Mouse (Mus musculus): ENCODE measurements around the gene Ralgps1. TPM values are rescaled to one million over a fixed set of nuclear protein-coding genes. Genes with fewer than 3 reads are reported as not detected.

The Ralgps1 gene
- total and polyA plus RNA-seq, 3 experiments: 0.62 to 2.1 (median 1.5) TPM

DNA sequence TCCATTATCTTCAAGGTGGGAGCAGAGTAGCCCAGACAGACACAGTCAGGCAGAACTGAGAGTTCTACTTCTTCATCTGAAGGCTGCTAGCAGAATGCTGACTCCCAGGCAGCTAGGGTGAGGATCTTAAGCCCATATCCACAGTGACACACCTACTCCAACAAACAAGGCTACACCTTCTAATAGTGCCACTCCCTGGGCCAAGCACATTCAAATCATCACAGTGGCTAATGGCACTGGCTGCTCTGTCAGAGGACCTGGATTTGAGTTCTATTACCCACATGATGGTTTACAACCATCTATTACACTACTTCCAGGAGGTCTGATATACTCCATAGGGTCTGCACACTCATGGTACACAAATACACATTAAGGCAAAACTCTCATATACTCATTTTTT, 21.7 kb upstream of the Ralgps1 start:
- Histone ChIP-seq H3K4me2 (ENCODE audit: insufficient read depth, low read depth, poor library complexity, severe bottlenecking) (no peak overlapping the region), H3K79me2 (replicated peaks; ENCODE audit: control insufficient read depth, extremely low read depth, insufficient read depth, poor library complexity, severe bottlenecking) (no peaks in the 10 kb centered on the region), H3K27ac (ENCODE audit: insufficient read depth, low read depth) (no peak overlapping the region), H3K9me3 (replicated peaks; ENCODE audit: low read length) (no peaks in the 10 kb centered on the region), H3K27me3 (replicated peaks) (no peaks in the 10 kb centered on the region), H3K4me1 (ENCODE audit: control insufficient read depth in 1 of 2, insufficient read depth in 2 of 2) (peaks cover 4 to 7% of the 10 kb centered on the region in 2 experiments; a peak in 1 of 4 replicates), H3K9ac (ENCODE audit: insufficient read depth, low read depth) (no peak overlapping the region), H3K4me3 (replicated peaks in 1 of 3; ENCODE audit: low read depth in 2 of 3, low read length in 2 of 3, poor library complexity in 1 of 3) (no peak overlapping the region), H3K36me3 (replicated peaks in 1 of 2; ENCODE audit: control insufficient read depth in 1 of 2, insufficient read depth in 1 of 2, low read length in 1 of 2) (no peaks in the 10 kb centered on the region)
- no peak for DNase-seq (ENCODE audit: extremely low read depth)
- in situ Hi-C loops (cut with MboI; ENCODE audit: low pct_ligation_motif_present, low pct_unique_long_range_greater_than_20kb, low sequenced_read_pairs) (no loop called here), dilution Hi-C loops (cut with MboI; ENCODE audit: extremely low pct_ligation_motif_present, extremely low pct_unique_long_range_greater_than_20kb, low sequenced_read_pairs) (no loop called here)
- TF ChIP-seq CHD1 (IDR thresholded peaks at IDR 0.05; ENCODE audit: low read depth, low read length) (no peak), MYC (IDR thresholded peaks at IDR 0.05; ENCODE audit: low read depth, low read length) (no peak), CTCF (conservative IDR thresholded peaks at IDR 0.05 in 1 of 2, IDR thresholded peaks at IDR 0.05 in 1 of 2; ENCODE audit: low read depth in 2 of 2, low read length in 2 of 2) (no peak), E2F4 (IDR thresholded peaks at IDR 0.05; ENCODE audit: insufficient replicate concordance, low read depth, low read length) (no peak), EP300 (IDR thresholded peaks at IDR 0.05; ENCODE audit: low read length) (no peak), SMC3 (IDR thresholded peaks at IDR 0.05; ENCODE audit: low read depth, low read length) (no peak), TCF12 (IDR thresholded peaks at IDR 0.05; ENCODE audit: low read depth, low read length) (no peak), ETS1 (conservative IDR thresholded peaks at IDR 0.05; ENCODE audit: low read depth, low read length) (no peak), JUN (IDR thresholded peaks at IDR 0.05; ENCODE audit: insufficient read depth, low read depth, low read length) (no peak), ZC3H11A (IDR thresholded peaks at IDR 0.05; ENCODE audit: low read depth, low read length) (no peak), MAZ (IDR thresholded peaks at IDR 0.05; ENCODE audit: low read depth, low read length) (no peak), ZMIZ1 (IDR thresholded peaks at IDR 0.05; ENCODE audit: low read depth, low read length) (no peak), POLR2AphosphoS2 (IDR thresholded peaks at IDR 0.05; ENCODE audit: low read depth, low read length) (no peak), NRF1 (IDR thresholded peaks at IDR 0.05; ENCODE audit: low read depth, low read length) (no peak), KAT2A (IDR thresholded peaks at IDR 0.05; ENCODE audit: insufficient replicate concordance, low read length) (no peak), NELFE (IDR thresholded peaks at IDR 0.05; ENCODE audit: low read depth, low read length) (no peak), UBTF (IDR thresholded peaks at IDR 0.05; ENCODE audit: low read depth, low read length) (no peak), CHD2 (IDR thresholded peaks at IDR 0.05; ENCODE audit: low read length) (no peak), TBP (conservative IDR thresholded peaks at IDR 0.05; ENCODE audit: low read depth, low read length) (no peak), SIN3A (IDR thresholded peaks at IDR 0.05; ENCODE audit: low read length) (no peak)

DNA sequence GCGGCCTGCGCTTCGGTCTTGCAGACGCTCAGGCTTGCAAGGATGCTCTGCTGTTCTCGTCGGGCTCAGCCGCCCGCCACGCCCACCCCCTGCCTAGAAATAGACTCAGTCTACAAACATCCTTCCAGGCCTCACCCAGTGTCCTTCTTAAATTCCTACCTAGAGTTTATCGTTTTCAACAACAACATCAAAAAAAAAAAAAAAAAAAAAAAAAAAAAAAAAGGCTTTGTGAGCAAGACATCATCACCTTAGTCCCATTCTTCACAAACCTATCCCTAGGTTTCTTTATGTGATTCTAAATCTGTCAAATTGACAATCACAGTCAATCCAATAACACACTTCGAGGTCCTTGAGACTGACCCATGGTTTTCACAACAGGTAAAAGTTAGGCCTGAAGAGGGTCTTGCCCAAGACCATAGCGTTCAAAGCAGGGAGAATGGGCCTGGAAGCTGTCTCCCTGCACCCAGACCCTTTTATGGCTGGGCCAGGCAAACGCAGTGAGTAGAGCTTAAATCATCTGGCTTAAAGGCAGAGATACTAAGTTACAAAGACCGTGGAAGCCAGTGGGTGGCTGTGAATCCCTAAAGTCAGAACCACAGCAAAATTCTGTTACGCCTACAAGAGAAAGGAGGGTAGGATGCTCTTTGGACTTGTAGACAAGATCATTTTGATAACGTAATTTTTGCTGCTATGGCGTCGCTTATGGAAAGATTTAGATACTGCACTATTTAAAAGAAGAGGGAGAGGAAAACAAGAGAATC, 542 bp upstream of the Ralgps1 start:
- in situ Hi-C loops (cut with MboI; ENCODE audit: low pct_ligation_motif_present, low pct_unique_long_range_greater_than_20kb, low sequenced_read_pairs): loop anchor here (25.0 kb wide), 1 partner anchor 385 kb away; the partner anchor contains the start of gene Slc2a8
- no peak overlapping the region for H3K4me3 ChIP-seq (replicated peaks in 1 of 3; ENCODE audit: low read depth in 2 of 3, low read length in 2 of 3, poor library complexity in 1 of 3)
- H3K27ac ChIP-seq (ENCODE audit: insufficient read depth, low read depth): no peak overlapping the region
- no peak for DNase-seq (ENCODE audit: extremely low read depth)
- peaks cover 0 to 14% of the 10 kb centered on the region in 2 experiments; a peak in 2 of 4 replicates for H3K4me1 ChIP-seq (ENCODE audit: control insufficient read depth in 1 of 2, insufficient read depth in 2 of 2)
- no peaks in the 10 kb centered on the region for H3K79me2 ChIP-seq (replicated peaks; ENCODE audit: control insufficient read depth, extremely low read depth, insufficient read depth, poor library complexity, severe bottlenecking)
- H3K36me3 ChIP-seq (replicated peaks in 1 of 2; ENCODE audit: control insufficient read depth in 1 of 2, insufficient read depth in 1 of 2, low read length in 1 of 2): peaks cover 0 to 8% of the 10 kb centered on the region in 2 experiments
- dilution Hi-C loops (cut with MboI; ENCODE audit: extremely low pct_ligation_motif_present, extremely low pct_unique_long_range_greater_than_20kb, low sequenced_read_pairs): no loop called here
- no peak overlapping the region for H3K9ac ChIP-seq (ENCODE audit: insufficient read depth, low read depth)
- peaks cover 7% of the 10 kb centered on the region for H3K27me3 ChIP-seq (replicated peaks)
- TF ChIP-seq ZNF384 (IDR thresholded peaks at IDR 0.05; ENCODE audit: low read depth, low read length) (peak; percentile 79), JUND (conservative IDR thresholded peaks at IDR 0.05; ENCODE audit: low read depth, low read length) (no peak)
- H3K4me2 ChIP-seq (ENCODE audit: insufficient read depth, low read depth, poor library complexity, severe bottlenecking): peak overlapping the region; percentile 65; the same call in 1 of the 2 replicates
- no peaks in the 10 kb centered on the region for H3K9me3 ChIP-seq (replicated peaks; ENCODE audit: low read length)

Data from CH12.LX (cell line).